Mouse (Mus musculus) heart, adult 10 weeks (tissue): ENCODE results near the gene Shc1. TPM values are rescaled to one million over a fixed set of nuclear protein-coding genes. Genes with fewer than 3 reads are reported as not detected.

Experiments used
- polyA plus RNA-seq: library from polyadenylated mRNA; stranded (reverse); fragments of 350-450 nt; fragmentation: Illumina TruSeq; extraction: RNeasy Lipid Tissue Mini Kit (QIAGEN cat#74804); gene quantifications from one replicate; pipeline ENCODE4 v1.2.3, GENCODE M21; 2014; ENCODE audit warnings: low read depth, low replicate concordance

Gene Shc1
- 27.3 TPM for polyA plus RNA-seq

GRCm38 (mm10) chr3:89418170-89418860 lies at the start of gene Shc1, which contains the start of gene Cks1b:
TSS of gene Shc1 (plus strand) at chr3:89418443.
TSS of gene Cks1b (minus strand) at chr3:89418383.

GRCm38 (mm10) chr3:89394006-89394893 lies 24.0 kb upstream of the Shc1 start, which contains the start of gene Zbtb7b:
TSS of gene Zbtb7b (minus strand) at chr3:89394776.

GRCm38 (mm10) chr3:89402693-89403092 lies 15.6 kb upstream of the Shc1 start, which contains the start of gene Lenep:
TSS of gene Lenep (minus strand) at chr3:89402793.

GRCm38 (mm10) chr3:89411490-89412393 lies 6.5 kb upstream of the Shc1 start, which contains the start of gene Flad1:
TSS of gene Flad1 (minus strand) at chr3:89411870.

GRCm38 (mm10) chr3:89430171-89431159 lies 12.2 kb downstream of the Shc1 start, which contains the start of gene Pygo2:
TSS of gene Pygo2 (plus strand) at chr3:89430214.

GRCm38 (mm10) chr3:89436176-89437113 lies 18.2 kb downstream of the Shc1 start, which contains the start of gene Pbxip1:
TSS of gene Pbxip1 (plus strand) at chr3:89436706.

GRCm38 (mm10) chr3:89454401-89455177 lies 36.3 kb downstream of the Shc1 start, which contains the start of gene Pmvk:
TSS of gene Pmvk (plus strand) at chr3:89454541.

Other genes with a start within 250 kb of the Shc1 start
- gene Scamp3, start 241.0 kb upstream of the Shc1 start, polyA plus RNA-seq, result 52.7 TPM
- 5.2 TPM for gene Fam189b, start 235.3 kb upstream of the Shc1 start, polyA plus RNA-seq
- 17.9 TPM for gene Gba, start 215.5 kb upstream of the Shc1 start, polyA plus RNA-seq
- 12.0 TPM for gene Thbs3, start 203.3 kb upstream of the Shc1 start, polyA plus RNA-seq
- 78.4 TPM for gene Mtx1, start 191.4 kb upstream of the Shc1 start, polyA plus RNA-seq
- 0.18 TPM for gene Muc1, start 189.4 kb upstream of the Shc1 start, polyA plus RNA-seq
- gene Krtcap2, start 172.5 kb upstream of the Shc1 start, polyA plus RNA-seq, result 57.1 TPM
- 1.0 TPM for gene Trim46, start 172.1 kb upstream of the Shc1 start, polyA plus RNA-seq
- 48.2 TPM for gene Dpm3, start 159.1 kb upstream of the Shc1 start, polyA plus RNA-seq
- 42.9 TPM for gene Slc50a1, start 147.9 kb upstream of the Shc1 start, polyA plus RNA-seq
- 33.4 TPM for gene Efna1, start 137.3 kb upstream of the Shc1 start, polyA plus RNA-seq
- not detected for gene Efna3, start 95.5 kb upstream of the Shc1 start, polyA plus RNA-seq
- 0.37 TPM for gene Efna4, start 80.4 kb upstream of the Shc1 start, polyA plus RNA-seq
- gene Adam15, start 68.4 kb upstream of the Shc1 start, polyA plus RNA-seq, result 92.6 TPM
- gene Dcst2, start 56.5 kb upstream of the Shc1 start, polyA plus RNA-seq, result not detected
- not detected for gene Dcst1, start 53.2 kb upstream of the Shc1 start, polyA plus RNA-seq
- 25.7 TPM for gene Zbtb7b, start 23.7 kb upstream of the Shc1 start, polyA plus RNA-seq
- not detected for gene Lenep, start 15.7 kb upstream of the Shc1 start, polyA plus RNA-seq
- gene Flad1, start 6.6 kb upstream of the Shc1 start, polyA plus RNA-seq, result 50.8 TPM
- 3.8 TPM for gene Cks1b, start 60 bp upstream of the Shc1 start, polyA plus RNA-seq
- gene Pygo2, start 11.8 kb downstream of the Shc1 start, polyA plus RNA-seq, result 19.0 TPM
- 78.1 TPM for gene Pbxip1, start 18.3 kb downstream of the Shc1 start, polyA plus RNA-seq
- 19.8 TPM for gene Pmvk, start 36.1 kb downstream of the Shc1 start, polyA plus RNA-seq
- gene Kcnn3, start 101.7 kb downstream of the Shc1 start, polyA plus RNA-seq, result 1.3 TPM